ENCODE assay signal across 18 mouse cellular contexts in genomic region chr7:30192088-30192487, GRCm38 (mm10). TPM values are rescaled to one million over a fixed set of nuclear protein-coding genes. Genes with fewer than 3 reads are reported as not detected.
A peak's percentile ranks its signal among the peaks of the same experiment; 100 is the strongest.
DNase-seq lines count a peak whose midpoint lies in the region; ATAC-seq and TF ChIP-seq lines count a peak whose summit lies in the region.
"Had no signal": no experiment of that assay in that cellular context is flagged by ENCODE, and none has a peak within 500 bp of the region (broad histone marks: within the 10 kb centered on the region; RNA-seq: fewer than 3 reads in every experiment).

No protein-coding gene starts in this region.

- no peak for ATAC-seq in embryonic facial prominence, embryonic 13.5 days (ENCODE audit: insufficient number of reproducible peaks, insufficient read depth, low FRiP score, low TSS enrichment, low read depth)
- no peak for ATAC-seq in kidney, embryonic 15.5 days (replicated peaks; ENCODE audit: low FRiP score)
- no peak for ATAC-seq in limb, embryonic 12.5 days (ENCODE audit: insufficient number of reproducible peaks, insufficient read depth, low FRiP score, low TSS enrichment, low read depth)
- ATAC-seq: forebrain, embryonic 13.5 days; intestine, postnatal 0 days had no signal

- 0 out of 2 replicates have a peak overlapping the region, but pooled peaks have one; percentile 81 for H3K4me3 ChIP-seq in embryonic facial prominence, embryonic 13.5 days
- no peak overlapping the region for H3K4me3 ChIP-seq in embryonic facial prominence, embryonic 10.5 days
- H3K4me3 ChIP-seq in kidney, embryonic 15.5 days (replicated peaks), result no peak overlapping the region
- H3K4me3 ChIP-seq in ES-Bruce4 (ENCODE audit: low read depth, low read length), result peak overlapping the region; percentile 73
- 0 out of 2 replicates have a peak overlapping the region, but pooled peaks have one; percentile 74 for H3K4me3 ChIP-seq in limb, embryonic 12.5 days (replicated peaks)
- H3K4me3 ChIP-seq: layer of hippocampus, adult 2 months; liver, embryonic 13.5 days had no signal

- peaks cover 53% of the 10 kb centered on the region for H3K36me3 ChIP-seq in embryonic facial prominence, embryonic 13.5 days
- H3K36me3 ChIP-seq in embryonic facial prominence, embryonic 10.5 days (replicated peaks), result peaks cover 57% of the 10 kb centered on the region
- peaks cover 55% of the 10 kb centered on the region for H3K36me3 ChIP-seq in kidney, embryonic 15.5 days
- H3K36me3 ChIP-seq in ES-Bruce4 (ENCODE audit: control insufficient read depth, insufficient read depth, low read length, poor library complexity, severe bottlenecking), result peaks cover 39% of the 10 kb centered on the region
- H3K36me3 ChIP-seq in limb, embryonic 12.5 days, result peaks cover 54% of the 10 kb centered on the region

- H3K9me3 ChIP-seq in embryonic facial prominence, embryonic 13.5 days, result no peaks in the 10 kb centered on the region
- H3K9me3 ChIP-seq in embryonic facial prominence, embryonic 10.5 days, result no peaks in the 10 kb centered on the region
- H3K9me3 ChIP-seq in kidney, embryonic 15.5 days (replicated peaks), result no peaks in the 10 kb centered on the region
- H3K9me3 ChIP-seq in ES-Bruce4 (replicated peaks; ENCODE audit: control insufficient read depth, insufficient read depth, low read length, poor library complexity, severe bottlenecking), result no peaks in the 10 kb centered on the region
- H3K9me3 ChIP-seq in limb, embryonic 12.5 days, result no peaks in the 10 kb centered on the region
- H3K9me3 ChIP-seq: forebrain, embryonic 13.5 days; heart, embryonic 10.5 days; hindbrain, embryonic 12.5 days; liver, embryonic 13.5 days had no signal

- no peak overlapping the region for H3K27ac ChIP-seq in embryonic facial prominence, embryonic 13.5 days
- H3K27ac ChIP-seq in embryonic facial prominence, embryonic 10.5 days (replicated peaks), result no peak overlapping the region
- no peak overlapping the region for H3K27ac ChIP-seq in kidney, embryonic 15.5 days
- H3K27ac ChIP-seq in ES-Bruce4 (ENCODE audit: insufficient read depth, low read length), result no peak overlapping the region
- H3K27ac ChIP-seq in limb, embryonic 12.5 days, result no peak overlapping the region
- H3K27ac ChIP-seq: forebrain, embryonic 13.5 days; heart, embryonic 10.5 days; hindbrain, embryonic 12.5 days; layer of hippocampus, adult 2 months had no signal

- peak overlapping the region; percentile 80 for H3K4me2 ChIP-seq in embryonic facial prominence, embryonic 13.5 days
- H3K4me2 ChIP-seq in kidney, embryonic 15.5 days, result peak overlapping the region; percentile 84; the same call in 1 of the 2 replicates
- peak overlapping the region; percentile 85 for H3K4me2 ChIP-seq in limb, embryonic 12.5 days

- no peak for TF ChIP-seq CTCF in ES-Bruce4 (IDR thresholded peaks at IDR 0.05; ENCODE audit: low read depth, low read length)

- no peak overlapping the region for H3K9ac ChIP-seq in embryonic facial prominence, embryonic 13.5 days
- H3K9ac ChIP-seq in kidney, embryonic 15.5 days, result peak overlapping the region; percentile 72; the same call in 1 of the 2 replicates
- H3K9ac ChIP-seq in ES-Bruce4 (ENCODE audit: low read depth, poor library complexity, severe bottlenecking), result peak overlapping the region; percentile 60
- H3K9ac ChIP-seq in limb, embryonic 12.5 days (replicated peaks), result 0 out of 2 replicates have a peak overlapping the region, but pooled peaks have one; percentile 76

- 88% methylated on average over 12 of the region's 12 CpGs for WGBS in embryonic facial prominence, embryonic 13.5 days
- whole genome bisulfite sequencing in embryonic facial prominence, embryonic 10.5 days, result 91% methylated on average over 12 of the region's 12 CpGs
- WGBS in kidney, embryonic 15.5 days, result 85% methylated on average over 12 of the region's 12 CpGs
- WGBS in limb, embryonic 12.5 days, result 88% methylated on average over 12 of the region's 12 CpGs

- TF ChIP-seq EP300 in ES-Bruce4 (IDR thresholded peaks at IDR 0.05; ENCODE audit: insufficient read depth, low read depth, low read length), result no peak

- H3K4me1 ChIP-seq in embryonic facial prominence, embryonic 13.5 days, result peaks cover 21% of the 10 kb centered on the region
- peaks cover 22% of the 10 kb centered on the region for H3K4me1 ChIP-seq in embryonic facial prominence, embryonic 10.5 days
- peaks cover 35% of the 10 kb centered on the region for H3K4me1 ChIP-seq in kidney, embryonic 15.5 days
- H3K4me1 ChIP-seq in ES-Bruce4 (ENCODE audit: control insufficient read depth, insufficient read depth, low read length), result peaks cover 3% of the 10 kb centered on the region
- peaks cover 20% of the 10 kb centered on the region for H3K4me1 ChIP-seq in limb, embryonic 12.5 days (replicated peaks)

- H3K27me3 ChIP-seq in embryonic facial prominence, embryonic 13.5 days, result no peaks in the 10 kb centered on the region
- no peaks in the 10 kb centered on the region for H3K27me3 ChIP-seq in embryonic facial prominence, embryonic 10.5 days (replicated peaks; ENCODE audit: low read depth, poor library complexity, severe bottlenecking)
- no peaks in the 10 kb centered on the region for H3K27me3 ChIP-seq in kidney, embryonic 15.5 days
- no peaks in the 10 kb centered on the region for H3K27me3 ChIP-seq in ES-Bruce4 (ENCODE audit: control insufficient read depth, insufficient read depth, low read length, poor library complexity, severe bottlenecking)
- H3K27me3 ChIP-seq in limb, embryonic 12.5 days, result no peaks in the 10 kb centered on the region
- H3K27me3 ChIP-seq: forebrain, embryonic 13.5 days; hindbrain, embryonic 12.5 days; liver, embryonic 13.5 days had no signal

- TF ChIP-seq POLR2A in ES-Bruce4 (IDR thresholded peaks at IDR 0.05; ENCODE audit: insufficient read depth, low read length), result no peak

- DNase-seq in embryonic facial prominence, embryonic 10.5 days (ENCODE audit: low spot score), result no peak
- no peak for DNase-seq in kidney, adult 18-20 months
- DNase-seq in adrenal gland, adult (ENCODE audit: inconsistent age in 2 of 2, low spot score in 1 of 2), result no peak
- DNase-seq: adrenal gland, postnatal 25 days; cerebellum, postnatal 14 days; kidney, postnatal 25 days; liver, embryonic 13.5 days; midbrain, embryonic 14.5 days; thymus, postnatal 25 days had no signal

RNA-seq across cellular contexts. Expression of gene Capns1, which starts 6.5 kb away (rescaled TPM):
- 92.0 and 110 TPM in 2 replicates for polyA plus RNA-seq in embryonic facial prominence, embryonic 13.5 days (2015; fragmentation: Nextera tagmentation; extraction: Ambion mirVana)
- polyA plus RNA-seq in embryonic facial prominence, embryonic 10.5 days (2016; fragmentation: Nextera tagmentation; extraction: Ambion mirVana), result 54.8 and 61.9 TPM in 2 replicates
- polyA plus RNA-seq in kidney, embryonic 15.5 days (2015; fragmentation: Nextera tagmentation; extraction: Ambion mirVana), result 90.8 and 98.8 TPM in 2 replicates
- polyA plus RNA-seq in ES-Bruce4 (2011; ENCODE audit: insufficient read depth, insufficient read length, low read depth, missing spikeins), result 359 and 396 TPM in 2 replicates
- 75.6 and 77.9 TPM in 2 replicates for polyA plus RNA-seq in limb, embryonic 12.5 days (2016; fragmentation: Nextera tagmentation; extraction: Ambion mirVana)

RNA-seq across cellular contexts. Expression of gene Cox7a1, which starts 8.1 kb away (rescaled TPM):
- polyA plus RNA-seq in embryonic facial prominence, embryonic 13.5 days (2015; fragmentation: Nextera tagmentation; extraction: Ambion mirVana), result 3.7 and 4.7 TPM in 2 replicates
- 2.5 and 4.2 TPM in 2 replicates for polyA plus RNA-seq in embryonic facial prominence, embryonic 10.5 days (2016; fragmentation: Nextera tagmentation; extraction: Ambion mirVana)
- polyA plus RNA-seq in kidney, embryonic 15.5 days (2015; fragmentation: Nextera tagmentation; extraction: Ambion mirVana), result 11.1 and 11.7 TPM in 2 replicates
- 21.7 and 21.8 TPM in 2 replicates for polyA plus RNA-seq in ES-Bruce4 (2011; ENCODE audit: insufficient read depth, insufficient read length, low read depth, missing spikeins)
- polyA plus RNA-seq in limb, embryonic 12.5 days (2016; fragmentation: Nextera tagmentation; extraction: Ambion mirVana), result 2.4 and 2.9 TPM in 2 replicates

RNA-seq across cellular contexts. Expression of gene Zfp146, which starts 22.5 kb away (rescaled TPM):
- 23.7 and 24.2 TPM in 2 replicates for polyA plus RNA-seq in embryonic facial prominence, embryonic 13.5 days (2015; fragmentation: Nextera tagmentation; extraction: Ambion mirVana)
- 19.9 and 20.1 TPM in 2 replicates for polyA plus RNA-seq in embryonic facial prominence, embryonic 10.5 days (2016; fragmentation: Nextera tagmentation; extraction: Ambion mirVana)
- polyA plus RNA-seq in kidney, embryonic 15.5 days (2015; fragmentation: Nextera tagmentation; extraction: Ambion mirVana), result 17.8 and 20.2 TPM in 2 replicates
- 44.4 and 46.2 TPM in 2 replicates for polyA plus RNA-seq in ES-Bruce4 (2011; ENCODE audit: insufficient read depth, insufficient read length, low read depth, missing spikeins)
- 19.1 and 23.0 TPM in 2 replicates for polyA plus RNA-seq in limb, embryonic 12.5 days (2016; fragmentation: Nextera tagmentation; extraction: Ambion mirVana)

RNA-seq across cellular contexts. Expression of gene Polr2i, which starts 39.7 kb away (rescaled TPM):
- 180 and 201 TPM in 2 replicates for polyA plus RNA-seq in embryonic facial prominence, embryonic 13.5 days (2015; fragmentation: Nextera tagmentation; extraction: Ambion mirVana)
- polyA plus RNA-seq in embryonic facial prominence, embryonic 10.5 days (2016; fragmentation: Nextera tagmentation; extraction: Ambion mirVana), result 174 and 177 TPM in 2 replicates
- 148 and 152 TPM in 2 replicates for polyA plus RNA-seq in kidney, embryonic 15.5 days (2015; fragmentation: Nextera tagmentation; extraction: Ambion mirVana)
- polyA plus RNA-seq in ES-Bruce4 (2011; ENCODE audit: insufficient read depth, insufficient read length, low read depth, missing spikeins), result 58.7 and 65.4 TPM in 2 replicates
- polyA plus RNA-seq in limb, embryonic 12.5 days (2016; fragmentation: Nextera tagmentation; extraction: Ambion mirVana), result 174 and 182 TPM in 2 replicates

RNA-seq across cellular contexts. Expression of gene Tbcb, which starts 40.0 kb away (rescaled TPM):
- 213 and 214 TPM in 2 replicates for polyA plus RNA-seq in embryonic facial prominence, embryonic 13.5 days (2015; fragmentation: Nextera tagmentation; extraction: Ambion mirVana)
- 270 and 275 TPM in 2 replicates for polyA plus RNA-seq in embryonic facial prominence, embryonic 10.5 days (2016; fragmentation: Nextera tagmentation; extraction: Ambion mirVana)
- 174 and 190 TPM in 2 replicates for polyA plus RNA-seq in kidney, embryonic 15.5 days (2015; fragmentation: Nextera tagmentation; extraction: Ambion mirVana)
- polyA plus RNA-seq in ES-Bruce4 (2011; ENCODE audit: insufficient read depth, insufficient read length, low read depth, missing spikeins), result 86.6 and 90.0 TPM in 2 replicates
- 214 and 222 TPM in 2 replicates for polyA plus RNA-seq in limb, embryonic 12.5 days (2016; fragmentation: Nextera tagmentation; extraction: Ambion mirVana)

Comparison
In these comparisons a context has a peak if more than half of its experiments do, and no peak if none do; other contexts are left out.
1. H3K4me3 ChIP-seq: peak in embryonic facial prominence, embryonic 13.5 days (single experiment), ES-Bruce4 (single experiment) and limb, embryonic 12.5 days (single experiment); none in embryonic facial prominence, embryonic 10.5 days (single experiment) and kidney, embryonic 15.5 days (single experiment).
2. Peak in every context shown above with its lines, with median percentiles within 50 percentile points of each other: H3K4me2 ChIP-seq.